8 mouse cellular contexts compared by ENCODE assay signal in the genomic region with DNA sequence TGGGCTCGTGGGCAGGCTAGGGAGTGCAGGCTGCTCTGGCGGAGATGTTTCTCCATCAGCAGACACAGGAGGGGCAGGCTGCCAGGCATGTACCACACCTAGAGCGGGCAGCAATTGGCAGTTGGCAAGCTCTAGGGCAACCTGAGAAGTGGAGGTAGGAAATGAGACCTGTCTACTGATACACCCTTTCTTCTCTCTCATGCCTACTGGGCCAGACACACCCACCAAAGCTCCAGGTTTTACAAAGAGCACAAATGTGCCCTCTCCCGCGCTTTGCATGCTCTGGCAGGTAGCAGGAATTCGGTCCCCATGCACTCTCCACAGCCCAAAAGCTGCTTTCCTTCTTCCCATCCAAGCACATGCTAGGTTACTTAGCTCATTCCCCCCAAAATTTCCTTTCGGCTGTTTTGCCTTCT. TPM values are rescaled to one million over a fixed set of nuclear protein-coding genes. Genes with fewer than 3 reads are reported as not detected.
DNase-seq lines count a peak whose midpoint lies in the region; ATAC-seq and TF ChIP-seq lines count a peak whose summit lies in the region.

No protein-coding gene starts in this region.

- no peak for TF ChIP-seq CTCF in lung, postnatal 0 days (IDR thresholded peaks at IDR 0.05)

- TF ChIP-seq EP300 in lung, postnatal 0 days (IDR thresholded peaks at IDR 0.05), result no peak

- peak overlapping the region; percentile 76 for H3K9ac ChIP-seq in forebrain, embryonic 16.5 days (replicated peaks; ENCODE audit: low read depth, low read length)
- H3K9ac ChIP-seq in kidney, embryonic 15.5 days, result peak overlapping the region; percentile 76
- H3K9ac ChIP-seq in lung, postnatal 0 days (replicated peaks; ENCODE audit: low read depth), result no peak overlapping the region

- intact Hi-C loops in heart, postnatal 36 days (cut with DNase I), result no loop called here

- peak overlapping the region; percentile 80 for H3K27ac ChIP-seq in heart, embryonic 10.5 days
- H3K27ac ChIP-seq in forebrain, embryonic 16.5 days (ENCODE audit: low read length), result peak overlapping the region; percentile 89
- H3K27ac ChIP-seq in kidney, embryonic 15.5 days, result peak overlapping the region; percentile 92
- no peak overlapping the region for H3K27ac ChIP-seq in lung, postnatal 0 days (ENCODE audit: low read length)

- ATAC-seq in forebrain, embryonic 16.5 days, result peak; percentile 51
- peak; percentile 88 for ATAC-seq in kidney, embryonic 15.5 days (replicated peaks; ENCODE audit: low FRiP score)
- ATAC-seq in lung, postnatal 0 days, result peak; percentile 33

- H3K4me3 ChIP-seq in heart, embryonic 10.5 days, result peak overlapping the region; percentile 66
- peak overlapping the region; percentile 66 for H3K4me3 ChIP-seq in forebrain, embryonic 16.5 days (replicated peaks; ENCODE audit: low read length)
- peak overlapping the region; percentile 65 for H3K4me3 ChIP-seq in kidney, embryonic 15.5 days (replicated peaks)
- peak overlapping the region; percentile 25; the same call in 1 of the 2 replicates for H3K4me3 ChIP-seq in lung, postnatal 0 days (ENCODE audit: low read depth, low read length)

- H3K9me3 ChIP-seq in heart, embryonic 10.5 days, result no peaks in the 10 kb centered on the region
- H3K9me3 ChIP-seq in forebrain, embryonic 16.5 days (ENCODE audit: control insufficient read depth, low read length), result no peaks in the 10 kb centered on the region
- H3K9me3 ChIP-seq in kidney, embryonic 15.5 days (replicated peaks), result no peaks in the 10 kb centered on the region
- H3K9me3 ChIP-seq in lung, postnatal 0 days (ENCODE audit: low read length), result no peaks in the 10 kb centered on the region

- no peaks in the 10 kb centered on the region for H3K27me3 ChIP-seq in heart, embryonic 10.5 days (ENCODE audit: insufficient read depth, poor library complexity, severe bottlenecking)
- H3K27me3 ChIP-seq in forebrain, embryonic 16.5 days (replicated peaks; ENCODE audit: control insufficient read depth, insufficient read depth, low read length), result no peaks in the 10 kb centered on the region
- no peaks in the 10 kb centered on the region for H3K27me3 ChIP-seq in kidney, embryonic 15.5 days
- H3K27me3 ChIP-seq in lung, postnatal 0 days (replicated peaks; ENCODE audit: insufficient read depth, low read length), result no peaks in the 10 kb centered on the region

- DNase-seq in heart, embryonic 10.5 days (ENCODE audit: low spot score), result no peak
- DNase-seq in heart, postnatal 36 days, result no peak
- DNase-seq in cerebellum, adult 18-20 months, result peak; percentile 67 to 69
- DNase-seq in lung, postnatal 0 days (ENCODE audit: low spot score), result peak; percentile 24
- DNase-seq in right cerebral cortex, postnatal 25 days, result peak; percentile 67
- no peak for DNase-seq in c-Kit-positive CD71-positive TER-119-positive erythroid progenitor cells, embryonic 14.5 days (ENCODE audit: low spot score)

- WGBS in heart, embryonic 10.5 days, result 18% methylated on average over 7 of the region's 7 CpGs
- WGBS in forebrain, embryonic 16.5 days, result under 1% methylated on average over 7 of the region's 7 CpGs
- WGBS in kidney, embryonic 15.5 days, result 4% methylated on average over 7 of the region's 7 CpGs
- WGBS in lung, postnatal 0 days, result 18% methylated on average over 7 of the region's 7 CpGs

- H3K4me1 ChIP-seq in heart, embryonic 10.5 days, result peaks cover 18% of the 10 kb centered on the region
- peaks cover 23% of the 10 kb centered on the region for H3K4me1 ChIP-seq in forebrain, embryonic 16.5 days (replicated peaks; ENCODE audit: control insufficient read depth, insufficient read depth, low read length)
- peaks cover 19% of the 10 kb centered on the region for H3K4me1 ChIP-seq in kidney, embryonic 15.5 days
- H3K4me1 ChIP-seq in lung, postnatal 0 days (ENCODE audit: insufficient read depth, low read depth, low read length), result peaks cover 5% of the 10 kb centered on the region; the same call in 1 of the 2 replicates

- H3K36me3 ChIP-seq in heart, embryonic 10.5 days, result peaks cover 4% of the 10 kb centered on the region; the same call in 1 of the 2 replicates
- H3K36me3 ChIP-seq in forebrain, embryonic 16.5 days (ENCODE audit: control insufficient read depth, insufficient read depth), result no peaks in the 10 kb centered on the region
- peaks cover 9% of the 10 kb centered on the region; the same call in 1 of the 2 replicates for H3K36me3 ChIP-seq in kidney, embryonic 15.5 days
- no peaks in the 10 kb centered on the region for H3K36me3 ChIP-seq in lung, postnatal 0 days (ENCODE audit: insufficient read depth, low read length)

- peak overlapping the region; percentile 74 for H3K4me2 ChIP-seq in forebrain, embryonic 16.5 days (ENCODE audit: low read length)
- H3K4me2 ChIP-seq in kidney, embryonic 15.5 days, result peak overlapping the region; percentile 82
- H3K4me2 ChIP-seq in lung, postnatal 0 days (replicated peaks; ENCODE audit: low read depth, low read length), result peak overlapping the region; percentile 48

RNA-seq across cellular contexts. Expression of gene Ptn, which starts 0.7 kb away (rescaled TPM):
- polyA plus RNA-seq in heart, embryonic 10.5 days (2016; fragmentation: Nextera tagmentation; extraction: Ambion mirVana), result 143 and 358 TPM in 2 replicates
- total RNA-seq in heart, postnatal 36 days (2021), result 1 to 10 TPM; 2.7 to 4.4 TPM
- polyA plus RNA-seq in forebrain, embryonic 16.5 days (2015; fragmentation: Nextera tagmentation; extraction: Ambion mirVana), result 472 and 585 TPM in 2 replicates
- 362 and 367 TPM in 2 replicates for polyA plus RNA-seq in kidney, embryonic 15.5 days (2015; fragmentation: Nextera tagmentation; extraction: Ambion mirVana)
- 15.6 and 17.5 TPM in 2 replicates for polyA plus RNA-seq in lung, postnatal 0 days (2015; fragmentation: Nextera tagmentation; extraction: Ambion mirVana)

Comparison
In these comparisons a context has a peak if more than half of its experiments do, and no peak if none do; other contexts are left out.
1. DNase-seq: peak in cerebellum, adult 18-20 months (2 of 2), lung, postnatal 0 days (single experiment) and right cerebral cortex, postnatal 25 days (single experiment); none in heart, embryonic 10.5 days (single experiment), heart, postnatal 36 days (0 of 2) and c-Kit-positive CD71-positive TER-119-positive erythroid progenitor cells, embryonic 14.5 days (single experiment).
2. ATAC-seq: peak in every context shown above with its lines; median percentile 88 in kidney, embryonic 15.5 days; 51 in forebrain, embryonic 16.5 days; 33 in lung, postnatal 0 days.
3. Peak in every context shown above with its lines, with median percentiles within 50 percentile points of each other: H3K4me3 ChIP-seq and H3K4me2 ChIP-seq.